Mouse (Mus musculus) kidney, adult 2 months (tissue): ENCODE measurements around the gene Bhlha9. TPM values are rescaled to one million over a fixed set of nuclear protein-coding genes. Genes with fewer than 3 reads are reported as not detected.
A peak's percentile ranks its signal among the peaks of the same experiment; 100 is the strongest.

Experiments used
- DNase-seq: peaks from one replicate; pipeline ENCODE4 v3.0.0; 2021
- H3K27ac ChIP-seq: fragments of 200-500 bp; 2 replicates; pipeline ENCODE4 v1.5.1; 2012; ENCODE audit warnings: low read depth, low read length, control low read depth, inconsistent platforms; ENCODE audit not compliant: insufficient read depth
- H3K27me3 ChIP-seq: fragments of 200-500 bp; replicated peaks from 2 replicates; pipeline ENCODE4 v1.6.1; 2012; ENCODE audit warnings: mild to moderate bottlenecking, moderate library complexity, low read length, inconsistent platforms; ENCODE audit not compliant: control insufficient read depth, insufficient read depth
- H3K36me3 ChIP-seq: fragments of 200-500 bp; 2 replicates; pipeline ENCODE4 v1.6.1; 2012; ENCODE audit warnings: mild to moderate bottlenecking, moderate library complexity, low read length, inconsistent platforms; ENCODE audit not compliant: control insufficient read depth, insufficient read depth
- H3K4me1 ChIP-seq: fragments of 200-500 bp; 2 replicates; pipeline ENCODE4 v1.6.1; 2011; ENCODE audit warnings: low read length; ENCODE audit not compliant: control insufficient read depth, insufficient read depth
- H3K4me3 ChIP-seq: fragments of 200-500 bp; 2 replicates; pipeline ENCODE4 v1.5.1; 2011; ENCODE audit warnings: mild to moderate bottlenecking, low read depth, low read length, control low read depth; ENCODE audit not compliant: insufficient read depth
- CTCF ChIP-seq: fragments of 200-500 bp; conservative IDR thresholded peaks from 2 replicates; pipeline ENCODE4 v1.5.1; 2011; ENCODE audit warnings: low read depth, mild to moderate bottlenecking, control low read depth, low read length, moderate library complexity, mixed read lengths; ENCODE audit not compliant: insufficient read depth, insufficient read length
- POLR2A ChIP-seq: fragments of 200-500 bp; IDR thresholded peaks from one replicate; pipeline ENCODE4 v1.6.1; 2011; ENCODE audit warnings: low read depth, low read length, control low read depth
- WGBS: fragments of 180-500 bp; shearing (Covaris S2); methylation state at CpG from one replicate; pipeline ENCODE4 v1.1.7; 2018; 5-methylcytosine and 5-hydroxymethylcytosine counted together
- polyA plus RNA-seq: library from polyadenylated mRNA; depleted of rRNA; stranded (reverse); fragments of >200 nt; gene quantifications from 2 replicates; pipeline ENCODE4 v1.2.3, GENCODE M21; 2012

Gene Bhlha9
- polyA plus RNA-seq, 1 experiment: not detected

- H3K27ac ChIP-seq: no peak overlapping the region
- no peaks in the 10 kb centered on the region for H3K36me3 ChIP-seq
- no peak for DNase-seq
- WGBS: 70% methylated on average over 5 of the region's 5 CpGs
- H3K27me3 ChIP-seq: no peaks in the 10 kb centered on the region
- no peaks in the 10 kb centered on the region for H3K4me1 ChIP-seq
- TF ChIP-seq CTCF (no peak), POLR2A (no peak)
- no peak overlapping the region for H3K4me3 ChIP-seq
Observed at GRCm38 (mm10) chr11:76630487-76630886, 41.8 kb upstream of the Bhlha9 start.

GRCm38 (mm10) chr11:76639269-76639985 is 32.8 kb upstream of the Bhlha9 start:
- Histone ChIP-seq H3K27ac (no peak overlapping the region), H3K4me1 (no peaks in the 10 kb centered on the region), H3K27me3 (no peaks in the 10 kb centered on the region), H3K4me3 (no peak overlapping the region), H3K36me3 (no peaks in the 10 kb centered on the region)
- WGBS: 79% methylated on average over 17 of the region's 17 CpGs
- TF ChIP-seq CTCF: no peak
- no peak for DNase-seq

- WGBS: 75% methylated on average over 4 of the region's 4 CpGs
- TF ChIP-seq POLR2A (no peak), CTCF (no peak)
- DNase-seq: no peak
Observed at GRCm38 (mm10) chr11:76640231-76640630, 32.0 kb upstream of the Bhlha9 start.

GRCm38 (mm10) chr11:76644257-76644656 is 28.0 kb upstream of the Bhlha9 start:
- Histone ChIP-seq H3K4me3 (no peak overlapping the region), H3K27ac (no peak overlapping the region), H3K27me3 (no peaks in the 10 kb centered on the region), H3K4me1 (no peaks in the 10 kb centered on the region; the same call in 1 of the 2 replicates), H3K36me3 (no peaks in the 10 kb centered on the region)
- WGBS: 59% methylated on average over 6 of the region's 6 CpGs
- TF ChIP-seq CTCF (no peak), POLR2A (no peak)
- DNase-seq: no peak

More at GRCm38 (mm10) chr11:76640231-76640630, 32.0 kb upstream of the Bhlha9 start:
- H3K36me3 ChIP-seq: no peaks in the 10 kb centered on the region
- no peaks in the 10 kb centered on the region for H3K27me3 ChIP-seq
- H3K4me1 ChIP-seq: no peaks in the 10 kb centered on the region
- H3K4me3 ChIP-seq: no peak overlapping the region
- no peak overlapping the region for H3K27ac ChIP-seq

GRCm38 (mm10) chr11:76645036-76645435 is 27.2 kb upstream of the Bhlha9 start:
- DNase-seq: no peak
- H3K27me3 ChIP-seq: no peaks in the 10 kb centered on the region
- no peak overlapping the region for H3K27ac ChIP-seq
- no peaks in the 10 kb centered on the region; the same call in 1 of the 2 replicates for H3K4me1 ChIP-seq
- 48% methylated on average over 9 of the region's 9 CpGs for WGBS
- no peak overlapping the region for H3K4me3 ChIP-seq
- TF ChIP-seq CTCF (no peak), POLR2A (no peak)
- no peaks in the 10 kb centered on the region for H3K36me3 ChIP-seq

GRCm38 (mm10) chr11:76645955-76646354 is 26.3 kb upstream of the Bhlha9 start:
- H3K4me3 ChIP-seq: no peak overlapping the region
- TF ChIP-seq POLR2A: no peak
- peak; percentile 93 for TF ChIP-seq CTCF
- no peaks in the 10 kb centered on the region for H3K27me3 ChIP-seq
- H3K4me1 ChIP-seq: no peaks in the 10 kb centered on the region; the same call in 1 of the 2 replicates
- H3K27ac ChIP-seq: no peak overlapping the region
- DNase-seq: peak; percentile 87
- under 1% methylated on average over 19 of the region's 19 CpGs for WGBS
- H3K36me3 ChIP-seq: no peaks in the 10 kb centered on the region

GRCm38 (mm10) chr11:76647062-76647461 is 25.2 kb upstream of the Bhlha9 start:
- H3K27me3 ChIP-seq: no peaks in the 10 kb centered on the region
- no peak for DNase-seq
- no peak for TF ChIP-seq CTCF
- TF ChIP-seq POLR2A: no peak
- WGBS: 17% methylated on average over 7 of the region's 7 CpGs
- H3K27ac ChIP-seq: no peak overlapping the region
- no peak overlapping the region for H3K4me3 ChIP-seq
- no peaks in the 10 kb centered on the region; the same call in 1 of the 2 replicates for H3K4me1 ChIP-seq
- no peaks in the 10 kb centered on the region for H3K36me3 ChIP-seq
